Mouse (Mus musculus) cortical plate, adult 2 months (tissue): ENCODE measurements at regions not wholly inside any gene's neighbourhood (a gene's known extent, or its start where the extent isn't known, plus 50 kb on each side); places are given as distances from the start of the nearest gene placed in this dataset.

Source experiments
- CTCF ChIP-seq: fragments of 200-500 bp; IDR thresholded peaks from 2 replicates; pipeline ENCODE4 v1.5.1; 2011; ENCODE audit warnings: mild to moderate bottlenecking, control low read depth, low read length; ENCODE audit not compliant: insufficient read depth; ENCODE audit errors: extremely low read depth
- POLR2A ChIP-seq: fragments of 200-500 bp; IDR thresholded peaks from 2 replicates; pipeline ENCODE4 v1.6.1; 2011; ENCODE audit warnings: mild to moderate bottlenecking, low read length, control low read depth; ENCODE audit not compliant: insufficient read depth; ENCODE audit errors: extremely low read depth

DNA sequence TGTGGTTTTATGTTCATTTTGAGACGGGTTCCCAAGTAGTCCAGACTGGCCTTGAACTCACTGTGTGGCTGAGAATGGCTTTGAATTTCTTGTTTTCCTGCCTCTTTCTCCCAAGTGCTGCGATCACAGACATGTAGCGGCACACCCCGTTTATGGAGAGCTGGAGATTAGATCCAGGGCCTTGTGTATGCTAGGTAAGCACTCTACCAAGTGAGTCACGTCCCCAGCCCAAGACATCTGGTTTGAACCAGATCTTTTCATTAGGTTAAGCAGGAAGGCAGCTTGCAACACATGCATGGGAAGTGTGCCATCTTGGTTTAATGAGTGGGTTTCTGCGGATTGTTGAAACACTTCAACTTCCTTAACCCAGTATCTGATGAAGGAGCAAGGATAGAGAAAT, 131.6 kb downstream of the Sox2 start:
- TF ChIP-seq CTCF: no peak
- TF ChIP-seq POLR2A: no peak
